Mouse (Mus musculus): ENCODE measurements at regions not wholly inside any gene's neighbourhood (a gene's known extent, or its start where the extent isn't known, plus 50 kb on each side); places are given as distances from the start of the nearest gene placed in this dataset.

DNA sequence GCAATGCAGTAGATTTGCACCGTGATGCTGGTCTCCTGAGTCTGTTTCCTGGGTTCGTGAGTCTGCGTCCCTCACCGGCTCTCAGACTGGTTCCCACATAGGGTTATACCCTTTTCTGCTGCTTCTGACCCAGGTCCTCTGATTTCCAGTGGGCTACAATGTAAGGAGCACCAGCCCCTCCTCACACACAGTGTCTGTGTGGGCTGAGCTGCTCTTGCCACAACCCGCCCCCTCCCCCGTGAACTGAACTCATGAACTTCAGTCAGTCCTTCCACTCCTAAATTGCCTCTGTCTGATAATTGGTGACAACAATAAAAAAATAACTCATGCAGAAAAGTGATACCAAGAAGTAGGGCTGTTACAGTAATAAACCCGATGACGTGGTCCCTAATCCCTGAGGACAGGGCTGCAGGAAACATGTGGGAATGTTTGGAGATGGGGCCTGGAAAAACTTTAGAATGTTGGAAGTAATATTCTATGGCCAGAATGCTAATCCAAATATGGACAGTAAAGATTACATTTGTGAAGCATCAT, 54.2 kb upstream of the Ankfn1 start:
- no peak overlapping the region for H3K4me3 ChIP-seq (replicated peaks; ENCODE audit: low read length)
- H3K36me3 ChIP-seq (ENCODE audit: control insufficient read depth, insufficient read depth, low read length): no peaks in the 10 kb centered on the region
- no peak overlapping the region for H3K9ac ChIP-seq (ENCODE audit: low read length)
- WGBS: 78% methylated on average over 8 of the region's 8 CpGs
- no peaks in the 10 kb centered on the region for H3K4me1 ChIP-seq (ENCODE audit: control insufficient read depth, insufficient read depth, low read length)
- no peaks in the 10 kb centered on the region for H3K27me3 ChIP-seq (ENCODE audit: control insufficient read depth, insufficient read depth, low read length)
- no peak for ATAC-seq (ENCODE audit: insufficient read depth, low FRiP score)
- H3K9me3 ChIP-seq (replicated peaks; ENCODE audit: control insufficient read depth, low read length): no peaks in the 10 kb centered on the region
- no peak overlapping the region for H3K4me2 ChIP-seq (ENCODE audit: low read depth, low read length)
- H3K27ac ChIP-seq (ENCODE audit: low read length): no peak overlapping the region
